Mouse (Mus musculus) testis, adult 2 months (tissue): ENCODE data around the gene Fosl2.

Experiments used
- CTCF ChIP-seq: fragments of 200-500 bp; IDR thresholded peaks from 2 replicates; pipeline ENCODE4 v1.5.1; 2012; ENCODE audit warnings: low read depth, mild to moderate bottlenecking, inconsistent platforms, low read length, moderate library complexity; ENCODE audit not compliant: control insufficient read depth, insufficient read depth, insufficient replicate concordance
- POLR2A ChIP-seq: fragments of 200-500 bp; IDR thresholded peaks from 2 replicates; pipeline ENCODE4 v1.6.1; 2012; ENCODE audit warnings: low read depth, mild to moderate bottlenecking, inconsistent platforms, low read length, moderate library complexity; ENCODE audit not compliant: control insufficient read depth

- TF ChIP-seq CTCF (no peak), POLR2A (no peak)
These were observed 1.5 kb downstream of the Fosl2 start for GRCm38 (mm10) chr5:32137106-32137522.
